15 mouse cellular contexts compared by ENCODE assay signal in the genomic region with DNA sequence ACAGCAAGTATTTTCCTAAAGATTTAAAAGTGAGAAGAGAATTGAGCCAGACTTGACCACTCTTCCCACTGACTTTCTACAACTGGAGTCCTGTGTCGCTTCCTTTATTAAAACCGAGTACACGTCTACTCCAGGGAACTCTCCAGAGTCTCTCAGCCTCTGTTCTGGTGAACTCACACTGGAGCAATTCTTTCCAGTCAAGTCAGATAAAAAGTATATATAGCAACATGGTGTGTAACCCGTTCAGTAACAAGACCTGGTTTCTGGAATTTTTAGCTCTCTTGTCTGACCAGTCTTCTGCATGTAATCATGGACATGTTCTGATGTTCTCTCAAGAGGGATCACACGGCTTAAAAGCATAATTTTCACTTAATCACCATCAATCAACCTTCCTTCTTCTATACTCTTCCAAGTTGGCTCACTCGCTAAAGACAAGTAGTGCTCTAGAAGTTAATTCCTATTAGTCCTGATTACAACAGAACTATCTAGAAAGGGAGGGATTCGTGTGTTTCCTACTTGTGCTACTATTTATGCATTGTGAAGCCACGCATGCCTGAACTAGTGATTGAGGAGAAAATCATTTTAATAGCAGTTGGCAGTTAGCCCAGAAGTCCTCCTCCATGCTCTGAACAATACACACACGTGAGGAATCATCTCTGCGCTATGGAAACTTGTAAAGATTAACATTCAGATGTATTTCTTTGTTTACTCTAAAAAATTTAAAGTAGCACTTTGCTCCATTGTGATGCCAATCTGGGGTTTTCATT.
DNase-seq lines count a peak whose midpoint lies in the region; ATAC-seq and TF ChIP-seq lines count a peak whose summit lies in the region.
"Had no signal": no experiment of that assay in that cellular context is flagged by ENCODE, and none has a peak within 500 bp of the region (broad histone marks: within the 10 kb centered on the region; RNA-seq: fewer than 3 reads in every experiment).

No protein-coding gene starts in this region.

- no peak for ATAC-seq in limb, embryonic 14.5 days (ENCODE audit: low FRiP score, low read depth)
- ATAC-seq in heart, embryonic 15.5 days (replicated peaks; ENCODE audit: insufficient number of reproducible peaks, insufficient read depth, low FRiP score, low read depth) = no peak; the same call in 1 of the 2 replicates
- ATAC-seq: inflammation-experienced regulatory T-cells, adult 6 months; midbrain, embryonic 15.5 days had no signal

- no peak overlapping the region for H3K4me3 ChIP-seq in heart, embryonic 10.5 days
- no peak overlapping the region for H3K4me3 ChIP-seq in limb, embryonic 14.5 days (replicated peaks; ENCODE audit: low read length)
- no peak overlapping the region for H3K4me3 ChIP-seq in limb, embryonic 10.5 days
- no peak overlapping the region for H3K4me3 ChIP-seq in heart, embryonic 15.5 days
- H3K4me3 ChIP-seq: limb, embryonic 12.5 days; liver, embryonic 15.5 days; midbrain, embryonic 15.5 days had no signal

- no peak overlapping the region for H3K4me2 ChIP-seq in limb, embryonic 14.5 days (replicated peaks; ENCODE audit: low read depth, low read length, severe bottlenecking)
- peak overlapping the region; percentile 14; the same call in 1 of the 2 replicates for H3K4me2 ChIP-seq in heart, embryonic 15.5 days
- H3K4me2 ChIP-seq: limb, embryonic 12.5 days; liver, embryonic 15.5 days; midbrain, embryonic 15.5 days had no signal

- no peaks in the 10 kb centered on the region for H3K36me3 ChIP-seq in heart, embryonic 10.5 days
- no peaks in the 10 kb centered on the region for H3K36me3 ChIP-seq in limb, embryonic 14.5 days (ENCODE audit: control insufficient read depth, insufficient read depth, low read length)
- H3K36me3 ChIP-seq in limb, embryonic 10.5 days = no peaks in the 10 kb centered on the region
- H3K36me3 ChIP-seq in heart, embryonic 15.5 days = no peaks in the 10 kb centered on the region
- H3K36me3 ChIP-seq: limb, embryonic 12.5 days; liver, embryonic 15.5 days; midbrain, embryonic 15.5 days had no signal

- no peaks in the 10 kb centered on the region for H3K9me3 ChIP-seq in heart, embryonic 10.5 days
- no peaks in the 10 kb centered on the region for H3K9me3 ChIP-seq in limb, embryonic 14.5 days (ENCODE audit: control insufficient read depth, low read length)
- no peaks in the 10 kb centered on the region for H3K9me3 ChIP-seq in limb, embryonic 10.5 days (replicated peaks)
- H3K9me3 ChIP-seq in heart, embryonic 15.5 days (replicated peaks) = no peaks in the 10 kb centered on the region
- H3K9me3 ChIP-seq: limb, embryonic 12.5 days; liver, embryonic 15.5 days; midbrain, embryonic 15.5 days had no signal

- peak; percentile 4 to 6 for DNase-seq in heart, adult 18-20 months
- DNase-seq in heart, embryonic 10.5 days (ENCODE audit: low spot score) = no peak
- peak; percentile 83 for DNase-seq in limb, embryonic 14.5 days (ENCODE audit: low spot score)
- no peak for DNase-seq in limb, embryonic 10.5 days (ENCODE audit: low spot score)
- DNase-seq in NIH3T3 (ENCODE audit: low read depth) = peak; percentile 2
- no peak for DNase-seq in adrenal gland, adult 8-10 months
- DNase-seq: adrenal gland, postnatal 10 days; layer of hippocampus, postnatal 36 days; right cerebral cortex, postnatal 25 days; thymus, postnatal 36 days had no signal

- no peak overlapping the region for H3K9ac ChIP-seq in limb, embryonic 14.5 days (ENCODE audit: low read depth, low read length, severe bottlenecking)
- H3K9ac ChIP-seq in heart, embryonic 15.5 days = no peak overlapping the region
- H3K9ac ChIP-seq: limb, embryonic 12.5 days; liver, embryonic 15.5 days; midbrain, embryonic 15.5 days had no signal

- WGBS in heart, embryonic 10.5 days = 66% methylated on average over 10 of the region's 10 CpGs
- 67% methylated on average over 10 of the region's 10 CpGs for WGBS in limb, embryonic 14.5 days
- WGBS in limb, embryonic 10.5 days = 89% methylated on average over 10 of the region's 10 CpGs
- WGBS in heart, embryonic 15.5 days = 25% methylated on average over 10 of the region's 10 CpGs

- no peaks in the 10 kb centered on the region for H3K4me1 ChIP-seq in heart, embryonic 10.5 days
- H3K4me1 ChIP-seq in limb, embryonic 14.5 days (ENCODE audit: control insufficient read depth, insufficient read depth, low read length) = no peaks in the 10 kb centered on the region
- no peaks in the 10 kb centered on the region for H3K4me1 ChIP-seq in limb, embryonic 10.5 days
- H3K4me1 ChIP-seq in heart, embryonic 15.5 days (replicated peaks) = peaks cover 8% of the 10 kb centered on the region; the same call in 1 of the 2 replicates
- H3K4me1 ChIP-seq: limb, embryonic 12.5 days; liver, embryonic 15.5 days; midbrain, embryonic 15.5 days had no signal

- H3K27ac ChIP-seq in heart, embryonic 10.5 days = no peak overlapping the region; the same call in 1 of the 2 replicates
- H3K27ac ChIP-seq in limb, embryonic 14.5 days (replicated peaks; ENCODE audit: low read depth, low read length) = no peak overlapping the region
- no peak overlapping the region for H3K27ac ChIP-seq in limb, embryonic 10.5 days
- H3K27ac ChIP-seq in heart, embryonic 15.5 days = peak overlapping the region; percentile 67
- H3K27ac ChIP-seq: limb, embryonic 12.5 days; liver, embryonic 15.5 days; midbrain, embryonic 15.5 days had no signal

- H3K27me3 ChIP-seq in heart, embryonic 10.5 days (ENCODE audit: insufficient read depth, poor library complexity, severe bottlenecking) = no peaks in the 10 kb centered on the region
- H3K27me3 ChIP-seq in limb, embryonic 14.5 days (ENCODE audit: control insufficient read depth, insufficient read depth, low read length) = no peaks in the 10 kb centered on the region
- H3K27me3 ChIP-seq in limb, embryonic 10.5 days (ENCODE audit: low read depth, poor library complexity, severe bottlenecking) = no peaks in the 10 kb centered on the region
- no peaks in the 10 kb centered on the region for H3K27me3 ChIP-seq in heart, embryonic 15.5 days
- H3K27me3 ChIP-seq: limb, embryonic 12.5 days; liver, embryonic 15.5 days; midbrain, embryonic 15.5 days had no signal

- TF ChIP-seq POLR2A in limb, embryonic 14.5 days (IDR thresholded peaks at IDR 0.05; ENCODE audit: borderline replicate concordance, extremely low read depth, insufficient read depth, insufficient read length) = no peak

Comparison
In these comparisons a context has a peak if more than half of its experiments do, and no peak if none do; other contexts are left out.
1. DNase-seq: peak in heart, adult 18-20 months (2 of 2), limb, embryonic 14.5 days (single experiment) and NIH3T3 (single experiment); none in heart, embryonic 10.5 days (single experiment), limb, embryonic 10.5 days (single experiment) and adrenal gland, adult 8-10 months (single experiment).